Mouse (Mus musculus) hindbrain, embryonic 13.5 days (tissue): ENCODE data around the gene Mfap2. TPM values are rescaled to one million over a fixed set of nuclear protein-coding genes. Genes with fewer than 3 reads are reported as not detected.

Source experiments
- ATAC-seq: fragments of 200-750 bp; cut with Nextera tagmentation; 2 replicates; pipeline ENCODE4 v1.8.0; 2017; ENCODE audit warnings: moderate TSS enrichment; ENCODE audit not compliant: low FRiP score
- H3K27ac ChIP-seq: fragments of 300-500 bp; sonication (generic); 2 replicates; pipeline ENCODE4 v1.5.1; 2015; ENCODE audit warnings: inconsistent platforms, mild to moderate bottlenecking, moderate library complexity
- H3K27me3 ChIP-seq: fragments of 300-500 bp; sonication (generic); 2 replicates; pipeline ENCODE4 v1.6.1; 2015; ENCODE audit warnings: mild to moderate bottlenecking, inconsistent platforms
- H3K36me3 ChIP-seq: fragments of 300-500 bp; sonication (generic); 2 replicates; pipeline ENCODE4 v1.6.1; 2015; ENCODE audit warnings: mild to moderate bottlenecking, inconsistent platforms
- H3K4me1 ChIP-seq: fragments of 300-500 bp; sonication (generic); replicated peaks from 2 replicates; pipeline ENCODE4 v1.6.1; 2015; ENCODE audit warnings: inconsistent platforms
- H3K4me2 ChIP-seq: fragments of 300-500 bp; sonication (generic); 2 replicates; pipeline ENCODE4 v1.6.1; 2015; ENCODE audit warnings: inconsistent platforms, mild to moderate bottlenecking, moderate library complexity
- H3K4me3 ChIP-seq: fragments of 300-500 bp; sonication (generic); 2 replicates; pipeline ENCODE4 v1.5.1; 2015; ENCODE audit warnings: mild to moderate bottlenecking, inconsistent platforms
- H3K9ac ChIP-seq: fragments of 300-500 bp; sonication (generic); 2 replicates; pipeline ENCODE4 v1.6.1; 2015; ENCODE audit warnings: mild to moderate bottlenecking, inconsistent platforms
- H3K9me3 ChIP-seq: fragments of 300-500 bp; sonication (generic); 2 replicates; pipeline ENCODE4 v1.6.1; 2016; ENCODE audit warnings: inconsistent platforms
- WGBS: fragments of 180-500 bp; shearing (Covaris S2); methylation state at CpG from one replicate; pipeline ENCODE4 v1.1.7; 2015; 5-methylcytosine and 5-hydroxymethylcytosine counted together
- polyA plus RNA-seq: library from polyadenylated mRNA; unstranded; fragments of >200 nt; fragmentation: Nextera tagmentation; extraction: Ambion mirVana; gene quantifications from 2 replicates; pipeline ENCODE4 v1.2.1, GENCODE M21; 2015

Gene Mfap2
- polyA plus RNA-seq, 1 experiment from 2014 or later, result 198 TPM

- WGBS, result 82% methylated on average over 29 of the region's 29 CpGs
- Histone ChIP-seq H3K4me3 (no peak overlapping the region), H3K27ac (no peak overlapping the region), H3K9me3 (no peaks in the 10 kb centered on the region), H3K4me1 (peaks cover 74% of the 10 kb centered on the region), H3K36me3 (peaks cover 69% of the 10 kb centered on the region), H3K27me3 (no peaks in the 10 kb centered on the region), H3K9ac (0 out of 2 replicates have a peak overlapping the region, but pooled peaks have one; percentile 43), H3K4me2 (no peak overlapping the region)
- no peak for ATAC-seq
Measured at GRCm38 (mm10) chr4:141017657-141018436, 7.6 kb downstream of the Mfap2 start.

- peak overlapping the region; percentile 61; the same call in 1 of the 2 replicates for H3K9ac ChIP-seq
- H3K36me3 ChIP-seq, result peaks cover 65% of the 10 kb centered on the region
- no peaks in the 10 kb centered on the region for H3K9me3 ChIP-seq
- 82% methylated on average over 17 of the region's 17 CpGs for WGBS
- H3K27me3 ChIP-seq, result no peaks in the 10 kb centered on the region
- no peak for ATAC-seq
- peaks cover 54% of the 10 kb centered on the region for H3K4me1 ChIP-seq
- peak overlapping the region; percentile 6; the same call in 1 of the 2 replicates for H3K4me2 ChIP-seq
- no peak overlapping the region for H3K4me3 ChIP-seq
- H3K27ac ChIP-seq, result peak overlapping the region; percentile 91
Measured at GRCm38 (mm10) chr4:141020220-141020619, 10.0 kb downstream of the Mfap2 start.

- H3K9me3 ChIP-seq, result no peaks in the 10 kb centered on the region
- H3K27me3 ChIP-seq, result no peaks in the 10 kb centered on the region
- H3K36me3 ChIP-seq, result peaks cover 65% of the 10 kb centered on the region
- H3K9ac ChIP-seq, result peak overlapping the region; percentile 61
- H3K4me1 ChIP-seq, result peaks cover 54% of the 10 kb centered on the region
- peak; percentile 70 for ATAC-seq
- WGBS, result 17% methylated on average over 14 of the region's 14 CpGs
- H3K27ac ChIP-seq, result peak overlapping the region; percentile 91
- no peak overlapping the region for H3K4me3 ChIP-seq
- peak overlapping the region; percentile 6; the same call in 1 of the 2 replicates for H3K4me2 ChIP-seq
Measured at GRCm38 (mm10) chr4:141020811-141021613, 10.8 kb downstream of the Mfap2 start.

GRCm38 (mm10) chr4:141021614-141021929 lies 11.4 kb downstream of the Mfap2 start:
- Histone ChIP-seq H3K9me3 (no peaks in the 10 kb centered on the region), H3K9ac (peak overlapping the region; percentile 61; the same call in 1 of the 2 replicates), H3K27ac (peak overlapping the region; percentile 91), H3K36me3 (peaks cover 64% of the 10 kb centered on the region), H3K4me2 (no peak overlapping the region), H3K4me3 (no peak overlapping the region), H3K4me1 (peaks cover 54% of the 10 kb centered on the region), H3K27me3 (no peaks in the 10 kb centered on the region)
- ATAC-seq, result peak; percentile 34
- 39% methylated on average over 11 of the region's 11 CpGs for whole genome bisulfite sequencing

GRCm38 (mm10) chr4:141024052-141024451 lies 13.8 kb downstream of the Mfap2 start:
- no peaks in the 10 kb centered on the region for H3K27me3 ChIP-seq
- H3K36me3 ChIP-seq, result peaks cover 67% of the 10 kb centered on the region
- H3K4me3 ChIP-seq, result no peak overlapping the region
- H3K9ac ChIP-seq, result no peak overlapping the region
- no peak for ATAC-seq
- H3K9me3 ChIP-seq, result no peaks in the 10 kb centered on the region
- peaks cover 36% of the 10 kb centered on the region for H3K4me1 ChIP-seq
- no peak overlapping the region for H3K27ac ChIP-seq
- no peak overlapping the region for H3K4me2 ChIP-seq
- 84% methylated on average over 9 of the region's 9 CpGs for WGBS

GRCm38 (mm10) chr4:141024992-141025391 lies 14.8 kb downstream of the Mfap2 start:
- Histone ChIP-seq H3K27me3 (no peaks in the 10 kb centered on the region), H3K9me3 (no peaks in the 10 kb centered on the region), H3K9ac (no peak overlapping the region), H3K4me2 (no peak overlapping the region), H3K4me1 (peaks cover 27% of the 10 kb centered on the region), H3K36me3 (peaks cover 73% of the 10 kb centered on the region), H3K27ac (no peak overlapping the region), H3K4me3 (no peak overlapping the region)
- WGBS, result 79% methylated on average over 15 of the region's 27 CpGs
- no peak for ATAC-seq

GRCm38 (mm10) chr4:141030541-141031206 lies 20.5 kb downstream of the Mfap2 start:
- Histone ChIP-seq H3K4me1 (peaks cover 15% of the 10 kb centered on the region), H3K9ac (peak overlapping the region; percentile 14; the same call in 1 of the 2 replicates), H3K27ac (no peak overlapping the region), H3K4me2 (no peak overlapping the region), H3K36me3 (peaks cover 79% of the 10 kb centered on the region), H3K9me3 (no peaks in the 10 kb centered on the region), H3K4me3 (no peak overlapping the region), H3K27me3 (no peaks in the 10 kb centered on the region)
- no peak for ATAC-seq
- WGBS, result 85% methylated on average over 18 of the region's 18 CpGs

GRCm38 (mm10) chr4:141031733-141032132 lies 21.5 kb downstream of the Mfap2 start:
- peaks cover 15% of the 10 kb centered on the region for H3K4me1 ChIP-seq
- H3K4me2 ChIP-seq, result no peak overlapping the region
- H3K36me3 ChIP-seq, result peaks cover 81% of the 10 kb centered on the region
- no peaks in the 10 kb centered on the region for H3K9me3 ChIP-seq
- ATAC-seq, result peak; percentile 53
- H3K9ac ChIP-seq, result 0 out of 2 replicates have a peak overlapping the region, but pooled peaks have one; percentile 14
- H3K4me3 ChIP-seq, result no peak overlapping the region
- H3K27ac ChIP-seq, result no peak overlapping the region
- WGBS, result 18% methylated on average over 6 of the region's 6 CpGs
- H3K27me3 ChIP-seq, result no peaks in the 10 kb centered on the region

GRCm38 (mm10) chr4:141033606-141034549 lies 23.7 kb downstream of the Mfap2 start:
- WGBS, result 79% methylated on average over 27 of the region's 27 CpGs
- H3K9me3 ChIP-seq, result no peaks in the 10 kb centered on the region
- peaks cover 77% of the 10 kb centered on the region for H3K36me3 ChIP-seq
- no peak overlapping the region; the same call in 1 of the 2 replicates for H3K9ac ChIP-seq
- no peak overlapping the region for H3K4me3 ChIP-seq
- peak overlapping the region; percentile 35 for H3K27ac ChIP-seq
- H3K4me1 ChIP-seq, result peaks cover 15% of the 10 kb centered on the region
- H3K4me2 ChIP-seq, result no peak overlapping the region
- ATAC-seq, result no peak
- H3K27me3 ChIP-seq, result no peaks in the 10 kb centered on the region

GRCm38 (mm10) chr4:141041117-141041516 lies 30.9 kb downstream of the Mfap2 start:
- no peaks in the 10 kb centered on the region for H3K9me3 ChIP-seq
- 44% methylated on average over 12 of the region's 12 CpGs for WGBS

GRCm38 (mm10) chr4:141044816-141045215 lies 34.6 kb downstream of the Mfap2 start:
- Histone ChIP-seq H3K9me3 (no peaks in the 10 kb centered on the region), H3K27me3 (no peaks in the 10 kb centered on the region), H3K9ac (no peak overlapping the region), H3K36me3 (peaks cover 46% of the 10 kb centered on the region), H3K4me3 (no peak overlapping the region), H3K27ac (0 out of 2 replicates have a peak overlapping the region, but pooled peaks have one; percentile 37), H3K4me1 (peaks cover 42% of the 10 kb centered on the region), H3K4me2 (no peak overlapping the region)
- 19% methylated on average over 8 of the region's 8 CpGs for WGBS
- no peak for ATAC-seq

More at GRCm38 (mm10) chr4:141041117-141041516, 30.9 kb downstream of the Mfap2 start:
- Histone ChIP-seq H3K27ac (no peak overlapping the region), H3K4me1 (peaks cover 5% of the 10 kb centered on the region; the same call in 1 of the 2 replicates), H3K9ac (no peak overlapping the region), H3K4me2 (no peak overlapping the region), H3K36me3 (peaks cover 64% of the 10 kb centered on the region), H3K27me3 (no peaks in the 10 kb centered on the region), H3K4me3 (no peak overlapping the region)
- no peak for ATAC-seq
